Mouse (Mus musculus) MEL (cell line): Measurements from ENCODE around the gene Ptms.

Source experiments
- CHD1 ChIP-seq: IDR thresholded peaks from 2 replicates; pipeline ENCODE4 v1.6.1; 2012; ENCODE audit warnings: low read depth, mild to moderate bottlenecking, inconsistent platforms, low read length, improper control_type of control experiment
- CHD2 ChIP-seq: IDR thresholded peaks from 2 replicates; pipeline ENCODE4 v1.6.1; 2011; ENCODE audit warnings: low read length, improper control_type of control experiment
- CTCF ChIP-seq, 3 experiments: IDR thresholded peaks in 2 of 3; conservative IDR thresholded peaks in 1 of 3; 2 replicates each; pipeline ENCODE4 v1.5.1; 2011 to 2012; ENCODE audit warnings: low read length in 3 of 3, low read depth in 2 of 3, mild to moderate bottlenecking in 2 of 3, improper control_type of control experiment in 1 of 3, inconsistent platforms in 1 of 3, mixed read lengths in 1 of 3, moderate library complexity in 1 of 3; ENCODE audit not compliant: control insufficient read depth in 1 of 3, insufficient read depth in 1 of 3, poor library complexity in 1 of 3, severe bottlenecking in 1 of 3
- ETS1 ChIP-seq: IDR thresholded peaks from 2 replicates; pipeline ENCODE4 v1.6.1; 2012; ENCODE audit warnings: low read depth, mild to moderate bottlenecking, inconsistent platforms, low read length, improper control_type of control experiment, moderate library complexity
- GATA1 ChIP-seq: IDR thresholded peaks from 2 replicates; pipeline ENCODE4 v1.6.1; 2011; ENCODE audit warnings: low read depth, low read length, improper control_type of control experiment
- HCFC1 ChIP-seq: IDR thresholded peaks from 2 replicates; pipeline ENCODE4 v1.6.1; 2012; ENCODE audit warnings: low read depth, mild to moderate bottlenecking, inconsistent platforms, low read length, improper control_type of control experiment, moderate library complexity
- KAT2A ChIP-seq: conservative IDR thresholded peaks from 2 replicates; pipeline ENCODE4 v1.6.1; 2012; ENCODE audit warnings: low read depth, low read length, improper control_type of control experiment, inconsistent platforms
- MAFK ChIP-seq: IDR thresholded peaks from 2 replicates; pipeline ENCODE4 v1.6.1; 2011; ENCODE audit warnings: low read depth, mild to moderate bottlenecking, low read length, improper control_type of control experiment, borderline replicate concordance
- MXI1 ChIP-seq: IDR thresholded peaks from 2 replicates; pipeline ENCODE4 v1.6.1; 2011; ENCODE audit warnings: mild to moderate bottlenecking, low read depth, low read length, improper control_type of control experiment
- POLR2A ChIP-seq, 2 experiments: IDR thresholded peaks; 2 replicates each; pipeline ENCODE4 v1.6.1; 2011 to 2012; ENCODE audit warnings: low read length in 2 of 2, mild to moderate bottlenecking in 2 of 2, control low read depth in 1 of 2, improper control_type of control experiment in 1 of 2, low read depth in 1 of 2, moderate library complexity in 1 of 2; ENCODE audit not compliant: control insufficient read depth in 1 of 2, insufficient read depth in 1 of 2, poor library complexity in 1 of 2
- POLR2AphosphoS5 ChIP-seq: IDR thresholded peaks from 2 replicates; pipeline ENCODE4 v1.6.1; 2012; ENCODE audit warnings: low read depth, borderline replicate concordance, mild to moderate bottlenecking, inconsistent platforms, low read length, moderate library complexity, mixed read lengths
- SMC3 ChIP-seq: IDR thresholded peaks from 2 replicates; pipeline ENCODE4 v1.6.1; 2011; ENCODE audit warnings: low read depth, low read length, improper control_type of control experiment
- USF1 ChIP-seq: IDR thresholded peaks from 2 replicates; pipeline ENCODE4 v1.6.1; 2014; ENCODE audit warnings: low read depth, mild to moderate bottlenecking, inconsistent platforms, low read length, improper control_type of control experiment, moderate library complexity

DNA sequence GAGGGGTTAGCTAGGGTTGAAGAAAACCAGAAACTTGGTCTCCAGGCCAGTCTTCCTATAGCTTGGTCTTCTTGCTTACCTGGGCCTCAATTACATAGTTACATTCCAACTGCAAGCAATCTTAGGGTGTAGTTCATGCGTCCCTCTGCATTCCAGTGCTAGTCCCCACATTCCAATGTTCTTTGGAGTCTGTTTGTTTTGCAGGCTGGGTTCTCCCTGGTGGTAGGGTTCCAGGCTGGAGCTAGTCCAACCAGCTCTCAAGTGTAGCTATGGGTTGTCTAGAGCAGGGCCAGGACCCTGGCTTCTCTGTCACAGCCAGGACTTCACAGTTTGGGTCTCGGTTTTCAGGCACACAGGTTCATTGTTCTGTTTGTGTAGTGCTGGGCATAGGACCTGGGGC lies 17.6 kb upstream of the Ptms start:
- TF ChIP-seq GATA1 (no peak), CHD1 (no peak), CHD2 (no peak), MAFK (no peak), CTCF (IDR thresholded peaks at IDR 0.05 in 2 of 3, conservative IDR thresholded peaks at IDR 0.05 in 1 of 3; ENCODE audit: control insufficient read depth in 1 of 3, insufficient read depth in 1 of 3, low read depth in 2 of 3, low read length in 3 of 3, poor library complexity in 1 of 3, severe bottlenecking in 1 of 3) (no peak), POLR2AphosphoS5 (no peak), HCFC1 (no peak), POLR2A (IDR thresholded peaks at IDR 0.05; ENCODE audit: control insufficient read depth in 1 of 2, insufficient read depth in 1 of 2, low read depth in 1 of 2, low read length in 2 of 2, poor library complexity in 1 of 2) (no peak), USF1 (no peak), MXI1 (no peak), ETS1 (no peak), SMC3 (no peak), KAT2A (no peak)
